Mouse (Mus musculus): Measurements from ENCODE around the gene Gm4553. TPM values are rescaled to one million over a fixed set of nuclear protein-coding genes. Genes with fewer than 3 reads are reported as not detected.
"Not testable (repeated sequence)": the region's sequence is repeated elsewhere in the genome, so short reads cannot be mapped to it uniquely, and the experiment has no call there.

The Gm4553 gene
- polyA plus RNA-seq (2015; fragmentation: Nextera tagmentation; extraction: Ambion mirVana), result not detected in 2 replicates

- DNase-seq (ENCODE audit: low spot score), result not testable (repeated sequence)
These were observed at the start of gene Gm4553 for GRCm38 (mm10) chr7:142165639-142166038. Gene Gm4553, minus strand, starts transcription at chr7:142165739.

GRCm38 (mm10) chr7:142212136-142212535 lies 46.6 kb upstream of the Gm4553 start:
- not testable (repeated sequence) for DNase-seq (ENCODE audit: low spot score)

GRCm38 (mm10) chr7:142211559-142211958 lies 46.0 kb upstream of the Gm4553 start, which contains the start of gene Gm7579:
Gene Gm7579, plus strand, starts transcription at chr7:142211859.
- no peak for DNase-seq (ENCODE audit: low spot score)

GRCm38 (mm10) chr7:142206891-142207290 lies 41.4 kb upstream of the Gm4553 start:
- not testable (repeated sequence) for DNase-seq (ENCODE audit: low spot score)

- DNase-seq (ENCODE audit: low spot score), result no peak
These were observed 39.9 kb upstream of the Gm4553 start for GRCm38 (mm10) chr7:142205488-142205887.

GRCm38 (mm10) chr7:142201064-142201463 lies 35.5 kb upstream of the Gm4553 start, which contains the start of gene Krtap5-3:
Gene Krtap5-3, plus strand, starts transcription at chr7:142201364.
- no peak for DNase-seq (ENCODE audit: low spot score)

GRCm38 (mm10) chr7:142198748-142199147 lies 33.2 kb upstream of the Gm4553 start:
- DNase-seq (ENCODE audit: low spot score), result no peak

GRCm38 (mm10) chr7:142190289-142190688 lies 24.8 kb upstream of the Gm4553 start, which contains the start of gene Gm10153:
Gene Gm10153, minus strand, starts transcription at chr7:142190389.
- no peak for DNase-seq (ENCODE audit: low spot score)

- no peak for DNase-seq (ENCODE audit: low spot score)
These were observed 22.6 kb upstream of the Gm4553 start for GRCm38 (mm10) chr7:142188156-142188555.

- DNase-seq (ENCODE audit: low spot score), result no peak
These were observed 15.5 kb upstream of the Gm4553 start for GRCm38 (mm10) chr7:142181021-142181420.

GRCm38 (mm10) chr7:142178685-142179084 lies 13.1 kb upstream of the Gm4553 start:
- no peak for DNase-seq (ENCODE audit: low spot score)

GRCm38 (mm10) chr7:142175905-142176304 lies 10.4 kb upstream of the Gm4553 start, which contains the start of gene Krtap5-2:
Gene Krtap5-2, minus strand, starts transcription at chr7:142176005.
- not testable (repeated sequence) for DNase-seq (ENCODE audit: low spot score)

GRCm38 (mm10) chr7:142169836-142170235 lies 4.3 kb upstream of the Gm4553 start:
- DNase-seq (ENCODE audit: low spot score), result peak; percentile 43

- DNase-seq (ENCODE audit: low spot score), result no peak
These were observed 6.2 kb downstream of the Gm4553 start for GRCm38 (mm10) chr7:142159366-142159765.

- DNase-seq (ENCODE audit: low spot score), result not testable (repeated sequence)
These were observed 8.5 kb downstream of the Gm4553 start, which contains the start of gene Gm29735 for GRCm38 (mm10) chr7:142157013-142157412. Gene Gm29735, minus strand, starts transcription at chr7:142157113.

- no peak for DNase-seq (ENCODE audit: low spot score)
These were observed 10.2 kb downstream of the Gm4553 start for GRCm38 (mm10) chr7:142155308-142155707.

GRCm38 (mm10) chr7:142152191-142152590 lies 13.3 kb downstream of the Gm4553 start:
- DNase-seq (ENCODE audit: low spot score), result no peak

- DNase-seq (ENCODE audit: low spot score), result no peak
These were observed 16.9 kb downstream of the Gm4553 start for GRCm38 (mm10) chr7:142148633-142149032.

GRCm38 (mm10) chr7:142146033-142146432 lies 19.5 kb downstream of the Gm4553 start:
- peak; percentile 46 for DNase-seq (ENCODE audit: low spot score)

GRCm38 (mm10) chr7:142145413-142145940 lies 20.1 kb downstream of the Gm4553 start:
- DNase-seq (ENCODE audit: low spot score), result no peak

- no peak for DNase-seq (ENCODE audit: low spot score)
These were observed 21.0 kb downstream of the Gm4553 start, which contains the start of gene Gm45337 for GRCm38 (mm10) chr7:142144507-142144906. Gene Gm45337, minus strand, starts transcription at chr7:142144607.

- DNase-seq (ENCODE audit: low spot score), result not testable (repeated sequence)
These were observed 22.0 kb downstream of the Gm4553 start for GRCm38 (mm10) chr7:142143506-142144010.

- DNase-seq (ENCODE audit: low spot score), result no peak
These were observed 24.8 kb downstream of the Gm4553 start for GRCm38 (mm10) chr7:142140696-142141095.

All from thymus, postnatal 0 days (tissue).